Mouse (Mus musculus): Measurements from ENCODE around the gene Cckbr. TPM values are rescaled to one million over a fixed set of nuclear protein-coding genes. Genes with fewer than 3 reads are reported as not detected.

Cckbr gene
- 2.0 and 2.3 TPM in 2 replicates for polyA plus RNA-seq (2015; fragmentation: Nextera tagmentation; extraction: Ambion mirVana)

- Histone ChIP-seq H3K9me3 (no peaks in the 10 kb centered on the region), H3K4me1 (replicated peaks) (peaks cover 12% of the 10 kb centered on the region), H3K27ac (no peak within 1 kb of the TSS), H3K4me3 (peak within 1 kb of the TSS; percentile 57), H3K9ac (peak within 1 kb of the TSS; percentile 73), H3K4me2 (peak within 1 kb of the TSS; percentile 87), H3K27me3 (peaks cover 49% of the 10 kb centered on the region), H3K36me3 (no peaks in the 10 kb centered on the region)
- 2% methylated on average over 29 of the region's 31 CpGs for WGBS
- peak; percentile 92 for ATAC-seq (ENCODE audit: low FRiP score)
These were observed at the start of gene Cckbr for GRCm38 (mm10) chr7:105425424-105426043. Cckbr (plus strand) TSS chr7:105425731.

GRCm38 (mm10) chr7:105380329-105380728 lies 45.2 kb upstream of the Cckbr start:
- Histone ChIP-seq H3K9ac (no peak overlapping the region), H3K27me3 (no peaks in the 10 kb centered on the region), H3K4me3 (no peak overlapping the region), H3K27ac (no peak overlapping the region), H3K36me3 (peaks cover 89% of the 10 kb centered on the region), H3K4me1 (replicated peaks) (no peaks in the 10 kb centered on the region), H3K4me2 (no peak overlapping the region), H3K9me3 (no peaks in the 10 kb centered on the region)
- 96% methylated on average over 3 of the region's 3 CpGs for WGBS
- ATAC-seq (ENCODE audit: low FRiP score), result no peak

- H3K27me3 ChIP-seq, result no peaks in the 10 kb centered on the region
- no peak overlapping the region for H3K9ac ChIP-seq
- H3K4me3 ChIP-seq, result no peak overlapping the region
- 100% methylated on average over 2 of the region's 2 CpGs for WGBS
- no peaks in the 10 kb centered on the region for H3K9me3 ChIP-seq
- no peak overlapping the region for H3K4me2 ChIP-seq
- peaks cover 71% of the 10 kb centered on the region for H3K36me3 ChIP-seq
- H3K4me1 ChIP-seq (replicated peaks), result no peaks in the 10 kb centered on the region
- no peak for ATAC-seq (ENCODE audit: low FRiP score)
- H3K27ac ChIP-seq, result no peak overlapping the region
These were observed 37.8 kb upstream of the Cckbr start for GRCm38 (mm10) chr7:105387696-105388095.

DNA sequence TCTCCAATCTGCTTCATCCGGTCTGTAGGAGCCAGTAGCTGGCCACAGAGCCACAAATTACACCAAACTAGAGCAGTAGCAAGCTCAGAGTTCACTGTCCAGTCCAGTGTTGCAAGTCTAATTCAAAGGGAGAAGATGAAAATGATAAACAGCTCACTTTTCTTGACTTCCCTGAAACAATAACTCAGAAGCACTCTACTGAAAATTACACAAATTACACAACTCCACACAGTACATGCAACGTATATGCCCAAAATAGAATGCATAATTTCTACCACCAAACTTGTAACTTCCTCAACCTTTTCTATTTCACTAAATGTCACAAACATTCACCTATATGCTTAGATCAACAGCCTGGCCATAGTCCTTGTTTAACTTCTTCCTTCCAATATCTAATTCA lies 35.3 kb upstream of the Cckbr start:
- Histone ChIP-seq H3K9me3 (no peaks in the 10 kb centered on the region), H3K27ac (no peak overlapping the region), H3K9ac (no peak overlapping the region), H3K36me3 (peaks cover 46% of the 10 kb centered on the region), H3K27me3 (no peaks in the 10 kb centered on the region), H3K4me3 (no peak overlapping the region), H3K4me2 (no peak overlapping the region), H3K4me1 (replicated peaks) (0 out of 2 replicates have a peak, but pooled peaks cover 4% of the 10 kb centered on the region)
- 96% methylated on average over 2 of the region's 2 CpGs for WGBS
- ATAC-seq (ENCODE audit: low FRiP score), result no peak

DNA sequence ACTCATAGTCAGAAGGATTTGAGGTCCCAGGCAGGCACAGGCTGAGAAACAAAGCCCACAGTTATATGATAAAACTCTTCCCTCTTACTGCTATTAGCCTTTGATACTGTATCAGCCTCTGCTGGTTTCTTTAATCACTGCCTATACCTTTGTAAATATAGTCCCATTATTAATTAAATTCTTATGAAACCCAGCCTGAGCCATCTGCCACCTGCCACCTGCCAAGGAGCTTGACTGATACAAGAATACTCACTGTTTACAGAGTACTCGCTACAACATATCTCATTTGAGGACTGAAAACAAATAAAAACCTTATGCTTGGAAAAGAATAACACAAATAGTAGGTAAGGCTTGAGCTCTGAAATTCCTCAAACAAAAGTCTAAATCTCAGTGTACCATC lies 30.9 kb upstream of the Cckbr start:
- Histone ChIP-seq H3K4me2 (no peak overlapping the region), H3K4me3 (no peak overlapping the region), H3K36me3 (peaks cover 6% of the 10 kb centered on the region), H3K9ac (no peak overlapping the region), H3K9me3 (no peaks in the 10 kb centered on the region), H3K27ac (no peak overlapping the region), H3K27me3 (no peaks in the 10 kb centered on the region), H3K4me1 (replicated peaks) (peaks cover 19% of the 10 kb centered on the region)
- 87% methylated on average over 1 of the region's 1 CpGs for WGBS
- ATAC-seq (ENCODE audit: low FRiP score), result no peak

DNA sequence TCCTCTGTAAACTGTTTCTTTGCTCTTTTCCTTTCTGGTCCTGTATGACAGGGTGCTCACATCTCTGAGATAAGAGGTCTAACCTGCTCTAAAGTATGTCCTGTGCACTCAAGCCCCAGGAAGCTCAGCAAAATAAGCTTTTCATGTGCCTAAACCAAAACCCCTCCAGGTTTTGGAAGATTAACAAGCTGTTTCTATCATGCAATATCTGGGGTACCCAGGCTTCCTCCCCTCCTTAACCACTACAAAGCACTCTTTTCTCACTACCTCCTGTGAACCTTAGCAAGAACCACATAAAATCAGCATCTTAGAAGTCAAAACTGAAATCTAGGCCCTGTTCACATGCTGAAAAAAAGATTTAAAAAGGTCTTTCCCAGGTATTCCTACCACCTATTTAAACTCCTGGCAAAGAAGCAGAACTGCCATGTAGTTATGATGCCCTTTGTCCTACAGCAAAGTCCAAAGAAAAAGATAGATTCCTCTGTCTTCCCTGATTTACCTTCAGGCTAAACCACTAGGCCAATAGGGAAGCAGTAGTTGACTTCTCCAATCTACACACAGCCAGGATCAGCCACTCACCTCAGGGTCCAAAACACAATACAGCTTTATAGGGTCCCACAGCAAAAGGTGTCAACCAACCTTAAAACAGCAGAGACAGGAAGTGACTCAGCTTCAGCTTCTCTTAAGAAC lies 30.3 kb upstream of the Cckbr start:
- no peak for ATAC-seq (ENCODE audit: low FRiP score)
- H3K27ac ChIP-seq, result no peak overlapping the region
- peaks cover 19% of the 10 kb centered on the region for H3K4me1 ChIP-seq (replicated peaks)
- no peaks in the 10 kb centered on the region; the same call in none of the 2 replicates for H3K36me3 ChIP-seq
- no peak overlapping the region for H3K9ac ChIP-seq
- H3K4me2 ChIP-seq, result no peak overlapping the region
- H3K27me3 ChIP-seq, result no peaks in the 10 kb centered on the region
- H3K4me3 ChIP-seq, result no peak overlapping the region
- no peaks in the 10 kb centered on the region for H3K9me3 ChIP-seq

DNA sequence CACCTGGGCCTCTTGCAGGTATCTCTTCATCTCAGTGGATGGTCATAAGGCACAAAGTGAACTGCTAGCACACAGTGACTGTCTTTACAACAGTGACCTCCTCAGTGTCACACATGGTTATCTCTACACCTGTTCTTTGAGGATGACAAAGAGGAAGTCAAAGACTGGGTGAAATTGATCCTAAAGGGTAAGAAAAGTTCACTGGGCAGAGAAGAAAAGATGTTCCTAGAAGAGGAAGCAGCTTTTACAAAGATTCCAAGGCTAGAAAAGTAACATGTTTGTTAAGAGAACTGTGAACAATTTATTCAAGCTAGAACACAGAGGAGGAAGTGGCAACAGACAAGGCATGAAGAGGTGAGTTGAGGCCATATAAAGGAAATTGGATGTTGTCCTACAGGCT lies 29.4 kb upstream of the Cckbr start:
- Histone ChIP-seq H3K27me3 (no peaks in the 10 kb centered on the region), H3K9ac (no peak overlapping the region), H3K9me3 (no peaks in the 10 kb centered on the region), H3K27ac (no peak overlapping the region), H3K4me3 (no peak overlapping the region), H3K4me2 (no peak overlapping the region), H3K4me1 (replicated peaks) (peaks cover 24% of the 10 kb centered on the region), H3K36me3 (no peaks in the 10 kb centered on the region; the same call in none of the 2 replicates)
- no peak for ATAC-seq (ENCODE audit: low FRiP score)

- Histone ChIP-seq H3K4me1 (replicated peaks) (peaks cover 26% of the 10 kb centered on the region), H3K4me3 (peak overlapping the region; percentile 60), H3K36me3 (no peaks in the 10 kb centered on the region; the same call in none of the 2 replicates), H3K4me2 (peak overlapping the region; percentile 87), H3K27me3 (no peaks in the 10 kb centered on the region), H3K27ac (peak overlapping the region; percentile 72), H3K9ac (peak overlapping the region; percentile 86), H3K9me3 (no peaks in the 10 kb centered on the region)
- under 1% methylated on average over 25 of the region's 25 CpGs for whole genome bisulfite sequencing
- ATAC-seq (ENCODE audit: low FRiP score), result no peak
These were observed 26.2 kb upstream of the Cckbr start for GRCm38 (mm10) chr7:105399058-105399934.

GRCm38 (mm10) chr7:105399935-105400624 lies 25.5 kb upstream of the Cckbr start, which contains the start of gene Fam160a2:
Fam160a2 (minus strand) TSS chr7:105400054.
- WGBS, result under 1% methylated on average over 55 of the region's 55 CpGs
- peak within 1 kb of the TSS; percentile 60 for H3K4me3 ChIP-seq
- peak within 1 kb of the TSS; percentile 87 for H3K4me2 ChIP-seq
- H3K4me1 ChIP-seq (replicated peaks), result peaks cover 23% of the 10 kb centered on the region
- H3K27me3 ChIP-seq, result no peaks in the 10 kb centered on the region
- H3K9ac ChIP-seq, result peak within 1 kb of the TSS; percentile 86
- H3K27ac ChIP-seq, result peak within 1 kb of the TSS; percentile 77
- H3K36me3 ChIP-seq, result no peaks in the 10 kb centered on the region; the same call in none of the 2 replicates
- no peaks in the 10 kb centered on the region for H3K9me3 ChIP-seq
- ATAC-seq (ENCODE audit: low FRiP score), result peak; percentile 99

DNA sequence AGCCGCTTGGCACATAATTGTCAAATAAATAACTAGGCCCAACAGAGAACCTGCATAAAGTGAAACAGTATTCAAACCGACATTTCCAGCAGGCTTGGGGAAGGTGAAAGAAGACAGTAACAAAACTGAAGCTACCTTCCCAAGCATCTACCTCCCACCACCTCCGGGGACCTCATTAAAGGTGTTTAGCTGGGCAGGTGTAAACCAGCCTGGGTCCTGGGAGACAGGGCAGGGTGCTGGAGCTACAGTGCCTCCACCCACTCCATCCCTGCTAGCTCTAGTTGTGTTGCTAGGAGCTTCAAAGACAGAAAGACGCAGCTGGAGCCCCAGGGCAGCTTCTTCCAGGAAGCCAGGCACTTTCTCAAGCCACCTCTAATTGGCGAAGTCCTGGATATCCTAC lies 21.3 kb upstream of the Cckbr start, which contains the start of gene Cnga4:
Cnga4 (plus strand) TSS at position 301 of the 400 bp plus-strand sequence.
- no peaks in the 10 kb centered on the region for H3K36me3 ChIP-seq
- H3K9ac ChIP-seq, result no peak within 1 kb of the TSS
- H3K4me1 ChIP-seq (replicated peaks), result peaks cover 10% of the 10 kb centered on the region
- no peaks in the 10 kb centered on the region for H3K9me3 ChIP-seq
- 83% methylated on average over 5 of the region's 5 CpGs for WGBS
- ATAC-seq (ENCODE audit: low FRiP score), result no peak
- H3K27ac ChIP-seq, result no peak within 1 kb of the TSS
- H3K4me3 ChIP-seq, result no peak within 1 kb of the TSS
- H3K27me3 ChIP-seq, result no peaks in the 10 kb centered on the region
- H3K4me2 ChIP-seq, result no peak within 1 kb of the TSS

DNA sequence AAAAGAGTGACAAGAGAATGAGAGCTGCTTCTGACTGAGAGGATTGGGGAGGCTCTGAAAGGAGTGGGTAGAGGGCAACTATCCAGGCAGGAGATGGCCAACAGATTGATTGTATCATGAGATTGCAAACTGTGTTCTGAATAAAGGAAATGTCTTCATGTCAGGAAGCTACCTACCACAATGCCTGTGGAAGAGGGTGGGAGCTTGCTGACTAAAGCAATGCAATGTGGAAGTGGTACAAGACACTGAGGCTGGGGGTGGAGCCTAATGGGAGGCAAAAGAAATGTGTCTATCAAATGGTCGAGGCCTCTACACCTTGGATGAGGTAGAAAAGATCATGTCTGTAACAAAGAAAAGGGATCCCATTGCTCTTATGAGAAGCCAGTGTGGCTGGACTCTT lies 19.2 kb upstream of the Cckbr start:
- H3K4me3 ChIP-seq, result no peak overlapping the region
- no peak overlapping the region for H3K4me2 ChIP-seq
- 67% methylated on average over 1 of the region's 1 CpGs for WGBS
- H3K36me3 ChIP-seq, result no peaks in the 10 kb centered on the region
- 0 out of 2 replicates have a peak, but pooled peaks cover under 1% of the 10 kb centered on the region for H3K4me1 ChIP-seq (replicated peaks)
- no peak overlapping the region for H3K9ac ChIP-seq
- no peak for ATAC-seq (ENCODE audit: low FRiP score)
- H3K9me3 ChIP-seq, result no peaks in the 10 kb centered on the region
- no peak overlapping the region for H3K27ac ChIP-seq
- no peaks in the 10 kb centered on the region for H3K27me3 ChIP-seq

Data from hindbrain, embryonic 13.5 days (tissue).